17 mouse cellular contexts compared by ENCODE assay signal in the genomic region with DNA sequence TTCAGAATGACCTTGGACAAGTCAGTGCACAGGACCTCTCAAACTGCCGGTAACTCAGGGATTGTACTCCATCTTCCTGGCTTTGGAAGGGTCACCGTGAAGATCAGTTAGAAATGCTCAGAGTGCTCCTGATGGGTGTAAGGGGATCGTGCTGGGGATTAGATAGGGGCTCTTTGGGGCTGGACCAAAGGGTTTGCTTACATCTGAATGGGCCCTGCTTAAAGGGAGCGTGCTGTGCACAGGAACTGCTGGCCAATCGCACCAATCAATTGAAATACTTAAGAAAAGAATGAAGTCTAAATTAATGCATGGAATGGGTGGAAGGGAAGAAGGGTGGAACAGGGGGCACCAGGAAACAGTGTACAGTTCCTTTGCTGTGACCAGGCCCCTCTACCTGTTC. TPM values are rescaled to one million over a fixed set of nuclear protein-coding genes. Genes with fewer than 3 reads are reported as not detected.
DNase-seq lines count a peak whose midpoint lies in the region; ATAC-seq and TF ChIP-seq lines count a peak whose summit lies in the region.
"Had no signal": no experiment of that assay in that cellular context is flagged by ENCODE, and none has a peak within 500 bp of the region (broad histone marks: within the 10 kb centered on the region; RNA-seq: fewer than 3 reads in every experiment).

No protein-coding gene starts in this region.

- no peak overlapping the region for H3K9ac ChIP-seq in lung, embryonic 14.5 days
- H3K9ac ChIP-seq in ES-Bruce4 (ENCODE audit: low read depth, poor library complexity, severe bottlenecking): no peak overlapping the region
- H3K9ac ChIP-seq: forebrain, embryonic 15.5 days; heart, embryonic 12.5 days; heart, embryonic 15.5 days; hindbrain, embryonic 14.5 days had no signal

- peaks cover 4% of the 10 kb centered on the region; the same call in 1 of the 2 replicates for H3K27me3 ChIP-seq in lung, embryonic 14.5 days (ENCODE audit: insufficient read depth, low read length)
- no peaks in the 10 kb centered on the region for H3K27me3 ChIP-seq in ES-Bruce4 (ENCODE audit: control insufficient read depth, insufficient read depth, low read length, poor library complexity, severe bottlenecking)
- H3K27me3 ChIP-seq in embryonic facial prominence, embryonic 10.5 days (replicated peaks; ENCODE audit: low read depth, poor library complexity, severe bottlenecking): peaks cover 21% of the 10 kb centered on the region
- H3K27me3 ChIP-seq: Patski had no signal

- TF ChIP-seq EP300 in ES-Bruce4 (IDR thresholded peaks at IDR 0.05; ENCODE audit: insufficient read depth, low read depth, low read length): 0 out of 2 replicates have a peak, but pooled peaks have one; percentile 26

- H3K36me3 ChIP-seq in lung, embryonic 14.5 days (ENCODE audit: insufficient read depth): peaks cover 37% of the 10 kb centered on the region
- H3K36me3 ChIP-seq in ES-Bruce4 (ENCODE audit: control insufficient read depth, insufficient read depth, low read length, poor library complexity, severe bottlenecking): peaks cover 14% of the 10 kb centered on the region
- peaks cover 47% of the 10 kb centered on the region for H3K36me3 ChIP-seq in embryonic facial prominence, embryonic 10.5 days (replicated peaks)

- H3K27ac ChIP-seq in lung, embryonic 14.5 days (ENCODE audit: low read depth): no peak overlapping the region
- peak overlapping the region; percentile 30; the same call in 1 of the 2 replicates for H3K27ac ChIP-seq in ES-Bruce4 (ENCODE audit: insufficient read depth, low read length)
- H3K27ac ChIP-seq in embryonic facial prominence, embryonic 10.5 days (replicated peaks): no peak overlapping the region
- H3K27ac ChIP-seq: forebrain, embryonic 10.5 days; forebrain, embryonic 15.5 days; heart, embryonic 15.5 days; hindbrain, embryonic 14.5 days; hindbrain, postnatal 0 days had no signal

- intact Hi-C loops in left cerebral cortex, postnatal 14 days (cut with DNase I): loop anchor here (2.0 to 10.0 kb wide), 2 partner anchors 159 to 165 kb away; no protein-coding TSS in a partner anchor

- no peak overlapping the region for H3K4me2 ChIP-seq in lung, embryonic 14.5 days
- H3K4me2 ChIP-seq: forebrain, embryonic 15.5 days; heart, embryonic 12.5 days; heart, embryonic 15.5 days; hindbrain, embryonic 14.5 days had no signal

- no peak overlapping the region for H3K4me3 ChIP-seq in lung, embryonic 14.5 days (ENCODE audit: low read depth, low read length)
- H3K4me3 ChIP-seq in ES-Bruce4 (ENCODE audit: low read depth, low read length): no peak overlapping the region
- H3K4me3 ChIP-seq in embryonic facial prominence, embryonic 10.5 days: no peak overlapping the region
- H3K4me3 ChIP-seq: forebrain, embryonic 10.5 days; forebrain, embryonic 15.5 days; heart, embryonic 12.5 days; heart, embryonic 15.5 days had no signal

- H3K4me1 ChIP-seq in lung, embryonic 14.5 days (ENCODE audit: insufficient read depth): no peaks in the 10 kb centered on the region
- H3K4me1 ChIP-seq in ES-Bruce4 (ENCODE audit: control insufficient read depth, insufficient read depth, low read length): no peaks in the 10 kb centered on the region
- H3K4me1 ChIP-seq in embryonic facial prominence, embryonic 10.5 days: no peaks in the 10 kb centered on the region
- H3K4me1 ChIP-seq: forebrain, embryonic 10.5 days; forebrain, embryonic 15.5 days; heart, embryonic 12.5 days; heart, embryonic 15.5 days had no signal

- no peak for DNase-seq in lung, embryonic 14.5 days
- DNase-seq in lung, postnatal 25 days (ENCODE audit: low spot score): no peak
- DNase-seq in ES-CJ7 (ENCODE audit: low read depth, low spot score): peak; percentile 41
- DNase-seq in embryonic facial prominence, embryonic 10.5 days (ENCODE audit: low spot score): peak; percentile 6
- no peak for DNase-seq in left cerebral cortex, postnatal 14 days (ENCODE audit: low spot score in 2 of 2)

- TF ChIP-seq POLR2A in ES-Bruce4 (IDR thresholded peaks at IDR 0.05; ENCODE audit: insufficient read depth, low read length): no peak

- WGBS in lung, embryonic 14.5 days: 64% methylated on average over 5 of the region's 5 CpGs
- 49% methylated on average over 5 of the region's 5 CpGs for WGBS in embryonic facial prominence, embryonic 10.5 days

- no peaks in the 10 kb centered on the region for H3K9me3 ChIP-seq in lung, embryonic 14.5 days (ENCODE audit: low read depth, low read length)
- H3K9me3 ChIP-seq in ES-Bruce4 (replicated peaks; ENCODE audit: control insufficient read depth, insufficient read depth, low read length, poor library complexity, severe bottlenecking): no peaks in the 10 kb centered on the region
- no peaks in the 10 kb centered on the region for H3K9me3 ChIP-seq in embryonic facial prominence, embryonic 10.5 days
- H3K9me3 ChIP-seq: forebrain, embryonic 10.5 days; forebrain, embryonic 15.5 days; G1E; heart, embryonic 12.5 days; heart, embryonic 15.5 days had no signal

- ATAC-seq in lung, embryonic 14.5 days (ENCODE audit: insufficient read depth): 0 out of 2 replicates have a peak, but pooled peaks have one; percentile 4
- ATAC-seq: CD4-positive, CD25-positive, alpha-beta regulatory T cell, adult 4 months; Patski had no signal

- TF ChIP-seq CTCF in lung, embryonic 14.5 days (IDR thresholded peaks at IDR 0.05; ENCODE audit: low read depth): no peak
- no peak for TF ChIP-seq CTCF in ES-Bruce4 (IDR thresholded peaks at IDR 0.05; ENCODE audit: low read depth, low read length)

RNA-seq across cellular contexts. Expression of a gene that starts 7.4 kb away (rescaled TPM):
- 3.7 and 4.5 TPM in 2 replicates for polyA plus RNA-seq in lung, embryonic 14.5 days (2014; fragmentation: Nextera tagmentation; extraction: Ambion mirVana)
- polyA plus RNA-seq in ES-Bruce4 (2011; ENCODE audit: insufficient read depth, insufficient read length, low read depth, missing spikeins): 2.5 and 3.2 TPM in 2 replicates
- polyA plus RNA-seq in embryonic facial prominence, embryonic 10.5 days (2016; fragmentation: Nextera tagmentation; extraction: Ambion mirVana): 4.2 and 5.6 TPM in 2 replicates
- total RNA-seq in left cerebral cortex, postnatal 14 days (2021): 1 to 10 TPM; 8.5 to 9.0 TPM
- polyA plus RNA-seq: activated CD4-positive, CD25-positive, alpha-beta regulatory T cell, adult 4 months; CD4-positive, CD25-positive, alpha-beta regulatory T cell, adult 4 months; G1E; inflammation-experienced regulatory T-cells, adult 6 months had no signal

Comparison
In these comparisons a context has a peak if more than half of its experiments do, and no peak if none do; other contexts are left out.
1. DNase-seq: peak in ES-CJ7 (single experiment) and embryonic facial prominence, embryonic 10.5 days (single experiment); none in lung, embryonic 14.5 days (single experiment), lung, postnatal 25 days (single experiment) and left cerebral cortex, postnatal 14 days (0 of 2).